Mouse (Mus musculus) kidney, embryonic 14.5 days (tissue): Measurements from ENCODE around the gene Ank2. TPM values are rescaled to one million over a fixed set of nuclear protein-coding genes. Genes with fewer than 3 reads are reported as not detected.
A peak's percentile ranks its signal among the peaks of the same experiment; 100 is the strongest.

ENCODE experiments used
- ATAC-seq: fragments of 200-750 bp; cut with Nextera tagmentation; 2 replicates; pipeline ENCODE4 v1.8.0; 2017; ENCODE audit warnings: moderate number of reproducible peaks, mild to moderate bottlenecking, moderate TSS enrichment, moderate library complexity; ENCODE audit not compliant: low FRiP score, low TSS enrichment
- H3K27ac ChIP-seq: fragments of 300-500 bp; sonication (generic); 2 replicates; pipeline ENCODE4 v1.5.1; 2014; ENCODE audit warnings: low read depth, mild to moderate bottlenecking, low read length, moderate library complexity, mixed read lengths
- H3K27me3 ChIP-seq: fragments of 300-500 bp; sonication (generic); 2 replicates; pipeline ENCODE4 v1.6.1; 2014; ENCODE audit warnings: mild to moderate bottlenecking, low read length; ENCODE audit not compliant: control insufficient read depth, insufficient read depth
- H3K36me3 ChIP-seq: fragments of 300-500 bp; sonication (generic); 2 replicates; pipeline ENCODE4 v1.6.1; 2014; ENCODE audit warnings: low read length, mixed read lengths; ENCODE audit not compliant: control insufficient read depth, insufficient read depth
- H3K4me1 ChIP-seq: fragments of 300-500 bp; sonication (generic); 2 replicates; pipeline ENCODE4 v1.6.1; 2014; ENCODE audit warnings: low read length, mixed read lengths; ENCODE audit not compliant: control insufficient read depth, insufficient read depth
- H3K4me2 ChIP-seq: fragments of 300-500 bp; sonication (generic); replicated peaks from 2 replicates; pipeline ENCODE4 v1.6.1; 2014; ENCODE audit warnings: low read depth, mild to moderate bottlenecking, low read length
- H3K4me3 ChIP-seq: fragments of 300-500 bp; sonication (generic); 2 replicates; pipeline ENCODE4 v1.5.1; 2014; ENCODE audit warnings: mild to moderate bottlenecking, low read length
- H3K9ac ChIP-seq: fragments of 300-500 bp; sonication (generic); 2 replicates; pipeline ENCODE4 v1.6.1; 2014; ENCODE audit warnings: low read depth, mild to moderate bottlenecking, low read length, moderate library complexity
- H3K9me3 ChIP-seq: fragments of 300-500 bp; sonication (generic); 2 replicates; pipeline ENCODE4 v1.6.1; 2016; ENCODE audit warnings: low read length; ENCODE audit not compliant: control insufficient read depth
- WGBS: fragments of 180-500 bp; shearing (Covaris S2); extraction: QIAGEN DNeasy Blood & Tissue Kit; methylation state at CpG from one replicate; pipeline ENCODE4 v1.1.7; 2014; 5-methylcytosine and 5-hydroxymethylcytosine counted together
- microRNA counts: library from miRNA; unstranded; fragments of <30 nt; microRNA quantifications from one replicate; lab custom pipeline; 2017
- microRNA-seq: library from miRNA; unstranded; fragments of <30 nt; microRNA quantifications from one replicate; pipeline ENCODE4, GENCODE M21; 2016
- polyA plus RNA-seq: library from polyadenylated mRNA; unstranded; fragments of >200 nt; fragmentation: Nextera tagmentation; extraction: Ambion mirVana; gene quantifications from 2 replicates; pipeline ENCODE4 v1.2.1, GENCODE M21; 2014

Ank2 gene
- polyA plus RNA-seq, 1 experiment from 2014 or later, result 11.5 TPM

DNA sequence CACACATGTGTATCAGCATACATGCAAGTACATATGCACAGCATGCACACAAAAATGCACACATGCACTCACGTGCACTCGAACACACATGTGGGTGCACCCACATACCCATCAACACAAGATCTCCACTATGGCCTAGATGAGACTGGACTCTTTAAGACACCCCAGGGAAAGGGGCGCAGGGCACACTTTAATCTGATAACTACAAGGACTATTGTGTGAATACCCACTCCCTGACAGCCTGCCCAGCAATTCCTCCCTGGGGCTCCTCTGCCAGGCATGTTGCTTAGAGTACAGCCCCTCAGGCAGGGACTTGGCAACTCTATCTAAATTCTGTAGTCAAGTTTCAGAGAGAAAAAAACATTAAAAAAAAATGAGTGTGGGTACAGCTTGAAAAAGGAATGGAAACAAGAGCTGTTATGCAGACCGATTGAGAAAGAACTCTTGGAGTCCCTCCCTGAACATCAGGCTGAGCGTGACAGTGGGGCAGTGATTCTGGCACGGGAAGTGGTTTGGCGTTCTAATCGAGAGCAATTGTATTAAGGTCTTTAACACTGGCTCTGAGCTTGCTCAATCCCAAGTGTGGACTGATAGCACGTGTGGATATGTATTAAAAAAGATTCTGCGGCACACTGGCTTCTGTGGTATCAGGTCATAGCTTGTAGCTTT lies 580.2 kb downstream of the Ank2 start:
- Histone ChIP-seq H3K9ac (no peak overlapping the region), H3K4me2 (no peak overlapping the region), H3K36me3 (no peaks in the 10 kb centered on the region), H3K27ac (no peak overlapping the region), H3K4me3 (no peak overlapping the region), H3K27me3 (no peaks in the 10 kb centered on the region), H3K4me1 (0 out of 2 replicates have a peak, but pooled peaks cover 2% of the 10 kb centered on the region), H3K9me3 (no peaks in the 10 kb centered on the region)
- no peak for ATAC-seq
- WGBS, result 87% methylated on average over 10 of the region's 10 CpGs

DNA sequence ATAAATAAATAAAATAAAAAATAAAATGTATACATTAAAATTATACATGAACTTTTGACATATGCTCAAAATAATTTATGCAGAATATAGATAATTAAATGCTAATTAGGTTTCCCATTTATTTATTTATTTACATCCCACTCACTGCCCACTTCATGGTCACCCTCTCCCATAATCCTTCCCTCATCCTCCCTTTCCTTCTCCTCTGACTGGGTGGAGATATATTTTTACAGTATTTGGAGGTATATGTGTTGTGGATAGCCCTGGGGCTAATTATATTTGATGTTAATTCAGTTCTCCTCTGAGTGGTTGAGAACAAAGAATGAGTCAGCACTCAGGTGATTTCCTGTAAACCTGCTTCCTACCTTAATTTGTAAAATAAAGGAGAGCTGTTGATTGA lies 582.8 kb downstream of the Ank2 start:
- no peak overlapping the region for H3K27ac ChIP-seq
- no peaks in the 10 kb centered on the region for H3K4me1 ChIP-seq
- no peak overlapping the region for H3K4me2 ChIP-seq
- H3K4me3 ChIP-seq, result no peak overlapping the region
- no peaks in the 10 kb centered on the region for H3K27me3 ChIP-seq
- H3K9me3 ChIP-seq, result no peaks in the 10 kb centered on the region
- H3K9ac ChIP-seq, result no peak overlapping the region
- H3K36me3 ChIP-seq, result no peaks in the 10 kb centered on the region
- ATAC-seq, result no peak

DNA sequence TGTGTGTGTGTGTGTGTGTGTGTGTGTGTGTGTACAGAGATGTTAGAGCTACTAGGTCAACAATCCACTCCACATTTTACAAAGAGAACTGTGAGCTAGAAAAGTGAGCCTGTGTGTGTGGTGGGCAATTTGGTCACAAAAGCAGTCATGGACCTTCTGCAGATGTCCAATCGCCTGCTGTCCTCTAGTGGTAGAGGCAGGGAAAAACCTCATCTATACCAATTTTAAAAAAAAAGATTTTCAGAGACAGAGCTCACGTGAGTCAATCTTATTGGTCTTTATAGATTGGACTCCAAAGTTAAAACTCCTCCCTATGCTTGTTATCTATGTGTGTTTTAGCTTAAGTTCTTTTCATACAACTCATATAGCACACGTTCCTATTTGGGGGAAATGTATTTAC lies 595.6 kb downstream of the Ank2 start:
- H3K4me2 ChIP-seq, result no peak overlapping the region
- no peaks in the 10 kb centered on the region for H3K27me3 ChIP-seq
- H3K4me3 ChIP-seq, result no peak overlapping the region
- ATAC-seq, result peak; percentile 81; the same call in 1 of the 2 replicates
- H3K36me3 ChIP-seq, result no peaks in the 10 kb centered on the region
- no peak overlapping the region for H3K27ac ChIP-seq
- no peaks in the 10 kb centered on the region for H3K9me3 ChIP-seq
- 14% methylated on average over 3 of the region's 3 CpGs for WGBS
- no peaks in the 10 kb centered on the region for H3K4me1 ChIP-seq
- H3K9ac ChIP-seq, result no peak overlapping the region

DNA sequence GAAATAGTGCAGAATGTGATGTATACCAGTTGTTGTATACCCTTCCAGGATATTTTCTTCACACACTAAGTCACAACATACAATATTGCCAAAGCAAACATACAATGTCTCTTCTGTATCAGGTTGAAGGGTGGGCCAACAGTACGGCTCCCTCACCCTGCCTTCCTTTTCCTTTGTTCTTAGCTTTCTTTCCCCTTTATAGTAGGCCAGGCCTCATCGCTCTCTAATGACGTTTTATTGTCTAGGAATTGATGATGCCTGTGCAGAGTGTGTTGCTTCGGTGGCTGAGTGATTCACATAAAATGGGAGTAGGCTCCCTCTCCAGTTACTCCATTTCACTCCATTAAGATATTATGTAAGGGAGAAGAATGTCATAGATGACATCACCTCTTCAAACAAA lies 612.5 kb downstream of the Ank2 start:
- Histone ChIP-seq H3K4me1 (no peaks in the 10 kb centered on the region), H3K9ac (no peak overlapping the region), H3K4me2 (no peak overlapping the region), H3K4me3 (no peak overlapping the region), H3K9me3 (no peaks in the 10 kb centered on the region), H3K36me3 (no peaks in the 10 kb centered on the region), H3K27ac (no peak overlapping the region), H3K27me3 (no peaks in the 10 kb centered on the region)
- ATAC-seq, result no peak
- 42% methylated on average over 4 of the region's 4 CpGs for WGBS

- H3K4me1 ChIP-seq, result no peaks in the 10 kb centered on the region
- WGBS, result 83% methylated on average over 4 of the region's 4 CpGs
- H3K9me3 ChIP-seq, result no peaks in the 10 kb centered on the region
- H3K27me3 ChIP-seq, result no peaks in the 10 kb centered on the region
- H3K36me3 ChIP-seq, result no peaks in the 10 kb centered on the region
- H3K27ac ChIP-seq, result no peak overlapping the region
- ATAC-seq, result no peak
- H3K4me2 ChIP-seq, result no peak overlapping the region
- no peak overlapping the region for H3K4me3 ChIP-seq
- H3K9ac ChIP-seq, result no peak overlapping the region
Observed at GRCm38 (mm10) chr3:126886090-126886489, 613.1 kb downstream of the Ank2 start.

DNA sequence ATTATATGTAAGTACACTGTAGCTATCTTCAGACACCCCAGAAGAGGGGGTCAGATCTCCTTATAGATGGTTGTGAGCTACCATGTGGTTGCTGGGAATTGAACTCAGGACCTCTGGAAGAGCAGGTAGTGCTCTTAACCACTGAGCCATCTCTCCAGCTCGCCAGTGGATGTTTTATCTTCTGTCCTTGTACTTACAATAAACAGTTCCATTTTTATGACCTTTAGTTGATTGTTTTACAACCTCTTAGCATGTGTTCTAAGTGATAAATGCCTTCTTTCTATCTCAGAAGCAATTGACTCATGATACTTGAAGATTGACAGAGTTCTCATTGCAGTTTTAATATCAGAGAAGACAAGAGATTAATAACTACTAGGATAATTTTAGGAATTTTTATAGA lies 620.9 kb downstream of the Ank2 start:
- H3K9me3 ChIP-seq, result no peaks in the 10 kb centered on the region
- H3K4me1 ChIP-seq, result no peaks in the 10 kb centered on the region
- no peaks in the 10 kb centered on the region for H3K27me3 ChIP-seq
- no peak overlapping the region for H3K4me2 ChIP-seq
- no peak overlapping the region for H3K4me3 ChIP-seq
- no peak overlapping the region for H3K27ac ChIP-seq
- H3K36me3 ChIP-seq, result no peaks in the 10 kb centered on the region
- ATAC-seq, result no peak
- 39% methylated on average over 1 of the region's 1 CpGs for WGBS
- no peak overlapping the region for H3K9ac ChIP-seq

MicroRNAs within 50 kb of the gene (microRNA counts, 519-probe panel; counts per million panel counts)
- microRNA mmu-miR-302a (lab: Ali Mortazavi, UCI) (not detected), microRNA mmu-miR-302b (lab: Ali Mortazavi, UCI) (not detected), microRNA mmu-miR-302c (lab: Ali Mortazavi, UCI) (not detected), microRNA mmu-miR-302d (lab: Ali Mortazavi, UCI) (not detected), microRNA mmu-miR-367 (lab: Ali Mortazavi, UCI) (not detected)

Small RNAs within 50 kb of the gene (microRNA-seq; reads per million reads assigned to microRNA genes)
- not detected for gene Gm44494
- gene Mir302a, result 10.3 reads per million, percentile 28 among the genes with 10 or more reads in this experiment
- 6.3 reads per million, percentile 22 among the genes with 10 or more reads in this experiment for gene Mir302b
- gene Mir302c, result 2.1 reads per million, percentile 3 among the genes with 10 or more reads in this experiment
- 9.0 reads per million, percentile 26 among the genes with 10 or more reads in this experiment for gene Mir302d
- not detected for gene Mir367

Other genes with a start within 250 kb of the Ank2 start
- 65.2 and 72.5 TPM in 2 replicates for gene Larp7, start 54.0 kb upstream of the Ank2 start, polyA plus RNA-seq
- 5.7 and 14.0 TPM in 2 replicates for gene Zgrf1, start 54.1 kb upstream of the Ank2 start, polyA plus RNA-seq
- gene Neurog2, start 133.8 kb upstream of the Ank2 start, polyA plus RNA-seq, result not detected in 2 replicates